Mouse (Mus musculus) kidney, embryonic 14.5 days (tissue): ENCODE data around the gene Ctdspl. TPM values are rescaled to one million over a fixed set of nuclear protein-coding genes. Genes with fewer than 3 reads are reported as not detected.

Experiments
- ATAC-seq: fragments of 200-750 bp; cut with Nextera tagmentation; 2 replicates; pipeline ENCODE4 v1.8.0; 2017; ENCODE audit warnings: moderate number of reproducible peaks, mild to moderate bottlenecking, moderate TSS enrichment, moderate library complexity; ENCODE audit not compliant: low FRiP score, low TSS enrichment
- H3K27ac ChIP-seq: fragments of 300-500 bp; sonication (generic); 2 replicates; pipeline ENCODE4 v1.5.1; 2014; ENCODE audit warnings: low read depth, mild to moderate bottlenecking, low read length, moderate library complexity, mixed read lengths
- H3K27me3 ChIP-seq: fragments of 300-500 bp; sonication (generic); 2 replicates; pipeline ENCODE4 v1.6.1; 2014; ENCODE audit warnings: mild to moderate bottlenecking, low read length; ENCODE audit not compliant: control insufficient read depth, insufficient read depth
- H3K36me3 ChIP-seq: fragments of 300-500 bp; sonication (generic); 2 replicates; pipeline ENCODE4 v1.6.1; 2014; ENCODE audit warnings: low read length, mixed read lengths; ENCODE audit not compliant: control insufficient read depth, insufficient read depth
- H3K4me1 ChIP-seq: fragments of 300-500 bp; sonication (generic); 2 replicates; pipeline ENCODE4 v1.6.1; 2014; ENCODE audit warnings: low read length, mixed read lengths; ENCODE audit not compliant: control insufficient read depth, insufficient read depth
- H3K4me2 ChIP-seq: fragments of 300-500 bp; sonication (generic); replicated peaks from 2 replicates; pipeline ENCODE4 v1.6.1; 2014; ENCODE audit warnings: low read depth, mild to moderate bottlenecking, low read length
- H3K4me3 ChIP-seq: fragments of 300-500 bp; sonication (generic); 2 replicates; pipeline ENCODE4 v1.5.1; 2014; ENCODE audit warnings: mild to moderate bottlenecking, low read length
- H3K9ac ChIP-seq: fragments of 300-500 bp; sonication (generic); 2 replicates; pipeline ENCODE4 v1.6.1; 2014; ENCODE audit warnings: low read depth, mild to moderate bottlenecking, low read length, moderate library complexity
- H3K9me3 ChIP-seq: fragments of 300-500 bp; sonication (generic); 2 replicates; pipeline ENCODE4 v1.6.1; 2016; ENCODE audit warnings: low read length; ENCODE audit not compliant: control insufficient read depth
- WGBS: fragments of 180-500 bp; shearing (Covaris S2); extraction: QIAGEN DNeasy Blood & Tissue Kit; methylation state at CpG from one replicate; pipeline ENCODE4 v1.1.7; 2014; 5-methylcytosine and 5-hydroxymethylcytosine counted together
- polyA plus RNA-seq: library from polyadenylated mRNA; unstranded; fragments of >200 nt; fragmentation: Nextera tagmentation; extraction: Ambion mirVana; gene quantifications from 2 replicates; pipeline ENCODE4 v1.2.1, GENCODE M21; 2014

The Ctdspl gene
- polyA plus RNA-seq, 1 experiment from 2014 or later = 31.2 TPM

DNA sequence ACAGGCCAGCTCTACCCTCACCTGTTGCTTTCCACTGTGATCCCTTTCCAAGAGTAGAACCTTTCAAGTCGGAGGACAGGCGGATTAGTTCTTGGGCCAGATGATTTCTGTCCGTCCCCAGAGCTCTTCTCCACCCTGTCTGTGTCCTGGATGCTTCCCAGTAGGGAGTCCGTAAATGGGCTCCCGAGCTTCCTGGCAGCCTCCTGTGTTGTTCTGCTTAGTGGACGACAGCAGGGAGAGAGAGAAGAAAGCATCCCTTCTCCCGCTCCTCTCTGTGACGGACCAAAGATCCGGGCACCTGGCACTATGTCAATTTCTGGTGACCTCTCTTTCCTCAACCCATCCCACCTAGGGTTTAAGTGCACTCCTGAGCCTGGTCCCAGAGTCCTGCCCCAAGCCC lies 49.5 kb downstream of the Ctdspl start:
- Histone ChIP-seq H3K27ac (peak overlapping the region; percentile 85; the same call in 1 of the 2 replicates), H3K9ac (no peak overlapping the region)
- 42% methylated on average over 9 of the region's 9 CpGs for WGBS

DNA sequence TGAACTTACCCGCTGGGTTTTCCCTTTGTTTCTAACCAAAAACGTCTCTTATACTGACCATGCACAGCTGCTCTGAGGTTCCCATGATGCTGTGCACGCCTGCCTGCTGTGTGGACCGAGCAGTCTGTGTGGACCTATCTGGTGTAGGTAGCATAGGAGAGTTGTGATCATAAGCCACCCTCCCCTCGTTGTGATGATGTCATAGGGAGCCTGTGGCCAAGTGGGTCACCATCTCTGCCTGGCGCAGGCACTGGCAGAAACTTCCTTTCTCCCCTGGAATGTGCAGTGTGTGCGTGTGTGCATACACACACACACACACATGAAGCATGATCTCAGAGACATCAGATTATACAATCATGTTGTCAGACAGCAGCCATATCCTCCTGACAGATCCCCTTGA lies 50.3 kb downstream of the Ctdspl start:
- WGBS = 84% methylated on average over 7 of the region's 7 CpGs
- peak overlapping the region; percentile 6; the same call in 1 of the 2 replicates for H3K27ac ChIP-seq
- no peaks in the 10 kb centered on the region for H3K9me3 ChIP-seq
- ATAC-seq = no peak
- H3K36me3 ChIP-seq = no peaks in the 10 kb centered on the region; the same call in 1 of the 2 replicates
- H3K9ac ChIP-seq = no peak overlapping the region
- peaks cover 57% of the 10 kb centered on the region for H3K4me1 ChIP-seq
- no peaks in the 10 kb centered on the region for H3K27me3 ChIP-seq
- no peak overlapping the region for H3K4me3 ChIP-seq
- no peak overlapping the region for H3K4me2 ChIP-seq

More for the DNA sequence above, 49.5 kb downstream of the Ctdspl start:
- no peaks in the 10 kb centered on the region for H3K27me3 ChIP-seq
- no peak for ATAC-seq
- no peak overlapping the region for H3K4me3 ChIP-seq
- peaks cover 49% of the 10 kb centered on the region for H3K4me1 ChIP-seq
- H3K9me3 ChIP-seq = no peaks in the 10 kb centered on the region
- H3K36me3 ChIP-seq = peaks cover 3% of the 10 kb centered on the region; the same call in 1 of the 2 replicates
- H3K4me2 ChIP-seq = peak overlapping the region; percentile 13

DNA sequence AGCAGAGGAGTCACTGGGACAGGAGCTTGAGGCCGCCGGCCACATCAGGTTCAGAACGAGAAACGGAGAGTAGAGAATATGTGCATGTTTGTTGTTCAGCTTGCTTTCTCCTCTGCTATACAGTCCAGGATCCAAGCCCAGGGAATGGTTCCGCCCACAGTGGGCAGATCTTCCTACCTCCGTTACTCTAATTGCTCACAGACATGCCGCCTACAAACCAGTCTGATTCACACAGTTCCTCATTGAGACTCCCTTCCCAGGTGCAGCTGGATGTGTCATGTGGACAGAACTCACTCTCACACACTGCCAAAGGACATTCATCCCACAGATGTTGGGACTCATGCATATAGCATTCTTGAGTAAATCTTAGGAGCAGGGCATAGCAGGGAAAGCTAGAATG lies 51.2 kb downstream of the Ctdspl start:
- Histone ChIP-seq H3K27ac (no peak overlapping the region), H3K9ac (no peak overlapping the region), H3K27me3 (no peaks in the 10 kb centered on the region), H3K36me3 (no peaks in the 10 kb centered on the region; the same call in 1 of the 2 replicates), H3K4me1 (peaks cover 57% of the 10 kb centered on the region), H3K4me3 (no peak overlapping the region), H3K4me2 (no peak overlapping the region), H3K9me3 (no peaks in the 10 kb centered on the region)
- 95% methylated on average over 7 of the region's 7 CpGs for WGBS
- ATAC-seq = no peak

DNA sequence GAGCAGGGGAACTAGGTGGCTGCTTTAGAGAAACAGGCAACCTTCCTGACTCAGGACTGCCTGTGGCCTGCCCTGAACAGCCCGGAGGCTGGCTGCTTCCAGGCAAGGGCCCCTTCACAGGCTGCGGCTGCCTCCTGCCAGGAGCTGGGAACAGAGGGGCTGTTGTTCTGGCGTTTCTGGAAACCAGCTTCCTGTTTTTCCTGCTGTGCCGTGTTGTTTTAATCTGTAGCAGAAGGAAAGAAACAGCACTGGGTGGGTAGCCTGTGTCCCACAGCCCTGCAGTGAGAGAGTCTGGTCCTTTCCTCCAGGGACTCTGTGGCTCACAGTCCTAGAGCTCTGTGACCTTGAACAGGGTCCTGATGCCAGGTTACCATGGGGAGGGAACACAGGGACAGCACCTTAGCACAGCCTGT lies 54.2 kb downstream of the Ctdspl start:
- no peak overlapping the region for H3K4me2 ChIP-seq
- no peaks in the 10 kb centered on the region; the same call in 1 of the 2 replicates for H3K36me3 ChIP-seq
- peak overlapping the region; percentile 78 for H3K27ac ChIP-seq
- H3K27me3 ChIP-seq = no peaks in the 10 kb centered on the region
- no peak overlapping the region for H3K4me3 ChIP-seq
- H3K9ac ChIP-seq = no peak overlapping the region
- WGBS = 3% methylated on average over 4 of the region's 4 CpGs
- ATAC-seq = peak; percentile 54; the same call in 1 of the 2 replicates
- H3K4me1 ChIP-seq = peaks cover 38% of the 10 kb centered on the region
- H3K9me3 ChIP-seq = no peaks in the 10 kb centered on the region

DNA sequence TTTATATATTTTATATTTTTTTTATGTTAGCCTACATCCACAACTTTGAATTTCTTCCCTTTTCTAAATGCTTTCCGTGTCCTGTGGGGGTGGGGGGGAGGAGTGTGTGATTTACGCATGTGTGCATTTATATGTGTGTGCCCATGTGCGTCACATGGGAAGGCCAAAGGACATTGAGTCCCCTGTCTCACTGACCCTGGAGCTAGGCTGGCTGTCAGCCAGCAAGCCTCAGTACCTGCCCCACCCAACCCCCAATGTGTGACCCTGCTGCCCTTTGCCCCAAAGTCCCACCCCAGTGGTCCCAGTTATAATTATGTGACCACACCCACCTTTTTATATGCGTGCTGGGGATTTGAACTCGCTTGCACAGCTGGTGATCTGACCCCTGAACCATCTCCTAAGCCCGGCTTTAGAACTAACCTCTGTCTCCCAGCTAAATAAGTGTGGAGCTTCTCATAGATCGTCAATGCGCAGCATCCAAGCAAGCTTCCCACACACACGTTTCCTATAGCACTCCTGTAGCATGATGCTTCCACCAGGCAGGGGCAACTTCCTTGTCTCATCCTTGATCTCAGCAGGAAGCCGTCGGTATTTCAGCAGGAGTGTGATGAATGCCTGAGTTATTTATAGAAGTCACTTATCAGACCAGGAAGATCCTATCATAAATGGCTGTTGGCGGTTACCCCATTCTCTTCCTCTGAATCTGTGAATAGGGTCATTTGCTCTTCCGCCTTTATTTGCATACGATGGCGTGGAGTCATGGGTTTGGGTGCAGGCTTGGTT lies 58.6 kb downstream of the Ctdspl start:
- Histone ChIP-seq H3K4me2 (no peak overlapping the region), H3K9me3 (no peaks in the 10 kb centered on the region), H3K4me3 (no peak overlapping the region), H3K27ac (0 out of 2 replicates have a peak overlapping the region, but pooled peaks have one; percentile 6), H3K27me3 (no peaks in the 10 kb centered on the region), H3K9ac (no peak overlapping the region), H3K36me3 (no peaks in the 10 kb centered on the region), H3K4me1 (peaks cover 59% of the 10 kb centered on the region)
- no peak for ATAC-seq
- WGBS = 64% methylated on average over 15 of the region's 15 CpGs

DNA sequence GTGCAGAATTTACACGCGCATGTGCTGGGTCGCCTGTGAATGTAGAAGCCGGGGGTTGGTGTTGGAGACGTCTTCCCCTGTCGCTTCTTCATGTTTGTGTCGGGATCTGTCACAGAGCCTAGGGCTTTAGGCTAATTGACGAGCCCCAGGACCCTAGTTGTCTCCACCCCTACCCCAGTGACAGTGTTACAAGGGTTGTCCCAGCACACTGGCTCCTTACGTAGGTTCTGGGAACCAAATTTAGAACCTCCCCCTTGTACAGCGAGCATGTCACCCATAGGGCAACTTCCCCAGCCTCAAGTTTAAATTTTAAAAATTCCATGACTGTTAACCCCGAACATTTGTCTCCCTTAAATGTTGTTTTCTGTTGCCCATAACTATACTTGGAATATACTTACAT lies 60.0 kb downstream of the Ctdspl start:
- 68% methylated on average over 11 of the region's 11 CpGs for WGBS

DNA sequence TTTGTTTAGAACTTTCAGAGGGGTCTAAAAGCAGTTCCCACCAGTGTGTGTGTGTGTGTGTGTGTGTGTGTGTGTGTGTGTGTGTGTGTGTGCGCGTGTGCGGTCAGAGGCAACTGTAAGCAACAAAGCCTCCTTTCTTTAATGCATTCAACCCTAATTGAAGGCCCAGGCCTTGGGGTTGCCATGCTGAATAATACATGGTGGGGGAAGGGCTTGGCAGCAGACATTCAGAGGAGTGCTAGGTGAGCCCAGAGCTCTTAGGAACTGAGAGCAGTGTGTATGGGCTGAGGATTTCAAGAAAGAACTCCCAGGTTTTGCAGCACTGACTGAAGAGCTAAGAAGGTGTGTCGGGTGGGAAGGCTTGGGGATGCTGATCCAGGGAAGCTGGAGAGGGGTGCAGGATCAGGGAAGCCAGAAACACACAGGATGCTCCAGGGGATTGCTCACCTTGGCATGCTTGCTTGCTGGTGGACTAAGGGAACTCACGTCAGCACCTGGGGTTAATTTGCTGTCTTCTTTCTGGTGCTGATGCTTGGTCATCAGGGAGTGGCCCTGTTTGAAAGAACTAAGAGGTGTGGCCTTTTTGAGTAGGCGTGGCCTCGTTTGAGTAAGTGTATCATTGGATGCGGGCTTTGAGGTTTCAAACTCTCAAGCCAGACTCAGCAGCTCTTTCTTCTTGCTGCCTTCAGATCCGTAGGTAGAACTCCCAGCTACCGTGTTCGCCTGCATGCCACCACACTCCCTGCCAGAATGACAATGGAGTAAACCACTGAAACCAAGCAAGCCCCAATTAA lies 62.7 kb downstream of the Ctdspl start:
- no peak overlapping the region for H3K4me3 ChIP-seq
- H3K27ac ChIP-seq = 0 out of 2 replicates have a peak overlapping the region, but pooled peaks have one; percentile 24
- no peaks in the 10 kb centered on the region for H3K36me3 ChIP-seq
- ATAC-seq = no peak
- H3K9me3 ChIP-seq = no peaks in the 10 kb centered on the region
- H3K9ac ChIP-seq = no peak overlapping the region
- WGBS = 81% methylated on average over 11 of the region's 11 CpGs
- no peaks in the 10 kb centered on the region for H3K27me3 ChIP-seq
- H3K4me2 ChIP-seq = no peak overlapping the region
- peaks cover 41% of the 10 kb centered on the region for H3K4me1 ChIP-seq

More for the DNA sequence above, 60.0 kb downstream of the Ctdspl start:
- no peak overlapping the region for H3K9ac ChIP-seq
- H3K27ac ChIP-seq = no peak overlapping the region
- H3K4me1 ChIP-seq = peaks cover 48% of the 10 kb centered on the region
- no peaks in the 10 kb centered on the region for H3K36me3 ChIP-seq
- H3K27me3 ChIP-seq = no peaks in the 10 kb centered on the region
- no peak overlapping the region for H3K4me2 ChIP-seq
- no peak overlapping the region for H3K4me3 ChIP-seq
- ATAC-seq = no peak
- no peaks in the 10 kb centered on the region for H3K9me3 ChIP-seq

DNA sequence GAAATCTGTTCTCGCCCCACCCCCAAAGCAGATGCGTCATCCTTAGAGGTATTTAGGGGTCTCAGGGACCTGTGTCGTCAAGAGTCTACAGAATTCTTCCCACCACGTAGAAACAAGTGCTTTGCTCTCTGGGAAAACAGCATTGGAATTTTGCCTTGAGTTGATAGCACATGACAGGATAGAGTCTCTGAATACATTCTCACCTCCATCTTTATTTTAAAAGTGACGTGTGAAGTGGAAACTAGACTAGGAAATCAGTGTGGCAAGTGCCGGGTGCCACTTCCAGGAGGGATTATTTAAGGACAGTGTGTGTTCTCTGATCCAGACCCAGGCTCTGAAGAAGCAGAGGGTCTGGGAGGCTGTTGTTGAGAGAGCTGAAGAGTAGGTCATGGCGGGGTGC lies 64.2 kb downstream of the Ctdspl start:
- H3K27me3 ChIP-seq = no peaks in the 10 kb centered on the region
- H3K4me1 ChIP-seq = peaks cover 37% of the 10 kb centered on the region
- ATAC-seq = no peak
- no peak overlapping the region for H3K9ac ChIP-seq
- H3K4me3 ChIP-seq = no peak overlapping the region
- H3K36me3 ChIP-seq = no peaks in the 10 kb centered on the region
- WGBS = 79% methylated on average over 7 of the region's 7 CpGs
- no peaks in the 10 kb centered on the region for H3K9me3 ChIP-seq
- no peak overlapping the region for H3K4me2 ChIP-seq
- H3K27ac ChIP-seq = no peak overlapping the region; the same call in 1 of the 2 replicates
